Mouse (Mus musculus) ES-E14 (cell line): ENCODE results near the gene Kremen2. TPM values are rescaled to one million over a fixed set of nuclear protein-coding genes. Genes with fewer than 3 reads are reported as not detected.

ENCODE experiments used
- DNase-seq: peaks from one replicate; pipeline ENCODE4 v3.0.0-alpha.2; 2013; ENCODE audit warnings: low read depth, low spot score
- H3K27ac ChIP-seq: 2 replicates; pipeline ENCODE4 v1.5.1; 2012; ENCODE audit warnings: low read depth, mild to moderate bottlenecking, low read length, moderate library complexity, mixed read lengths; ENCODE audit not compliant: poor library complexity, insufficient read depth, severe bottlenecking
- H3K36me3 ChIP-seq: 2 replicates; pipeline ENCODE4 v1.6.1; 2012; ENCODE audit warnings: mild to moderate bottlenecking, low read length, moderate library complexity, mixed read lengths; ENCODE audit not compliant: control insufficient read depth, poor library complexity, insufficient read depth, severe bottlenecking
- H3K4me1 ChIP-seq, 2 experiments: fragments of 150-350 bp in 1 of 2; sonication (generic) in 1 of 2; 2 replicates each; pipeline ENCODE4 v1.6.1; 2012; ENCODE audit warnings: low read length in 2 of 2, mild to moderate bottlenecking in 1 of 2, mixed read lengths in 1 of 2; ENCODE audit not compliant: control insufficient read depth in 2 of 2, insufficient read depth in 2 of 2, poor library complexity in 1 of 2
- H3K4me3 ChIP-seq, 2 experiments: fragments of 150-350 bp in 1 of 2; sonication (generic) in 1 of 2; 2 replicates each; pipeline ENCODE4 v1.5.1; 2012; ENCODE audit warnings: low read length in 2 of 2, low read depth in 1 of 2, mild to moderate bottlenecking in 1 of 2, mixed read lengths in 1 of 2; ENCODE audit not compliant: insufficient read depth in 1 of 2, poor library complexity in 1 of 2, severe bottlenecking in 1 of 2
- H3K9ac ChIP-seq: 2 replicates; pipeline ENCODE4 v1.6.1; 2012; ENCODE audit warnings: low read depth, mild to moderate bottlenecking, low read length, mixed read lengths; ENCODE audit not compliant: poor library complexity, insufficient read depth, severe bottlenecking
- H3K9me3 ChIP-seq: fragments of 150-350 bp; sonication (generic); 2 replicates; pipeline ENCODE4 v1.6.1; 2012; ENCODE audit warnings: low read depth, mild to moderate bottlenecking, low read length; ENCODE audit not compliant: control insufficient read depth, insufficient read depth
- CHD2 ChIP-seq: IDR thresholded peaks from 2 replicates; pipeline ENCODE4 v1.6.1; 2014; ENCODE audit warnings: mild to moderate bottlenecking, low read depth, low read length, inconsistent platforms
- HCFC1 ChIP-seq: IDR thresholded peaks from 2 replicates; pipeline ENCODE4 v1.6.1; 2012; ENCODE audit warnings: low read length, inconsistent platforms, borderline replicate concordance; ENCODE audit not compliant: insufficient read depth
- MAFK ChIP-seq: IDR thresholded peaks from 2 replicates; pipeline ENCODE4 v1.6.1; 2014; ENCODE audit warnings: mild to moderate bottlenecking, low read depth, low read length, inconsistent platforms; ENCODE audit not compliant: insufficient read depth
- ZC3H11A ChIP-seq: IDR thresholded peaks from 2 replicates; pipeline ENCODE4 v1.6.1; 2012; ENCODE audit warnings: low read depth, mild to moderate bottlenecking, inconsistent platforms, low read length, borderline replicate concordance
- ZNF384 ChIP-seq: IDR thresholded peaks from 2 replicates; pipeline ENCODE4 v1.6.1; 2012; ENCODE audit warnings: low read depth, low read length, inconsistent platforms
- in situ Hi-C, 2 experiments: fragments of 600-800 bp; cut with MboI; formaldehyde crosslinking; loops; one replicate each; pipeline ENCODE4 v1.15.1; 2025; ENCODE audit warnings: low sequenced_read_pairs in 2 of 2, inconsistent platforms in 1 of 2; ENCODE audit not compliant: unreplicated experiment in 2 of 2
- total RNA-seq: library from RNA; depleted of rRNA; stranded (reverse); fragments of 300-350 nt; gene quantifications from 2 replicates; pipeline ENCODE4 v1.2.3, GENCODE M21; 2012; rRNA removed

Gene Kremen2
- total RNA-seq, 1 experiment, result 2.5 TPM

DNA sequence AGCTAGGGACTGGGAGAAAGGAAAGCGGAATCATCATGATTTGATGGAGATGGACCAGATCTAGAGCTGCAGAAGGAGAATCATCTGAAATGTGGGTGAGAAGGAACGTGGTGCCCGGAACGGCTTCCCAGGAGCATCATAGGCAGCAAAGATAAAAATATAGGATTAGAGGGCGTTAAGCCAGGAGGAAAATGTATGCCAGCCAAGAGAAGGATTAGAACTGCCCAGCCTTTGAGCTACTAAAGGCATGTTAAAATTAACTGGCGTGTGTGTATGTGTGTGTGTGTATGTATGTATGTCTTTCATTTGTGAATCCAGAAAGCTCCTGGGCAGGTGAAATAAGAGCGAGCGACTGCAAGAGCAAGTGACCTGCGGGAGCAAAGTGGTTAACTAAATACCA, 42.3 kb downstream of the Kremen2 start:
- Histone ChIP-seq H3K4me3 (no peak overlapping the region), H3K9ac (no peak overlapping the region), H3K4me1 (peaks cover 0 to 15% of the 10 kb centered on the region in 2 experiments; a peak in 1 of 4 replicates), H3K27ac (no peak overlapping the region), H3K9me3 (no peaks in the 10 kb centered on the region), H3K36me3 (no peaks in the 10 kb centered on the region)
- DNase-seq, result no peak
- TF ChIP-seq ZNF384 (no peak), CHD2 (no peak), HCFC1 (no peak), MAFK (no peak)
- in situ Hi-C loops, result no loop called here

DNA sequence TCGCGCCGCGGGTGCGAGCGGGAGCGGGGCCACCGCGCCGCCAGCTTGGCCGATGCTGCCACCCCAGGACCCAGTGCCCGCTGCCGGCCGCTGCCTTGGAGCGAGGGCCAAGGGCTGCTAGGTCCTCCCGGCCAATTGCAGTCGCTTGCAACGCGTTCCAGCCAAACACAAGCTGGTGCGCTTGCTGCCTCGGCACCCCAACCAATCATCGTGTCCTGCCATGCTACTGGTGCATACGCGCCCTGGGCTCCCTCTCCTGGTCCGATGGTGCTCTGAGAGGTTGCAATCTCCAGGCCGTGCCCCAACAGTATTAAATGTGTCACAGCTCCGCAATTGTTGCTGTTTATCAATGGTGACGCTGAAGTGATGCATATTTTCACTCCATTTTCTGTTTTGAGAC, 45.6 kb downstream of the Kremen2 start:
- Histone ChIP-seq H3K9me3 (no peaks in the 10 kb centered on the region), H3K4me1 (peaks cover 0 to 22% of the 10 kb centered on the region in 2 experiments; a peak in 2 of 4 replicates), H3K27ac (no peak overlapping the region), H3K4me3 (peak overlapping the region; percentile 75 to 88), H3K36me3 (no peaks in the 10 kb centered on the region), H3K9ac (peak overlapping the region; percentile 70)
- peak; percentile 82 for DNase-seq
- TF ChIP-seq MAFK, result no peak
- peak; percentile 76 for TF ChIP-seq CHD2
- in situ Hi-C loops, result no loop called here

GRCm38 (mm10) chr17:23699131-23700077, 46.2 kb downstream of the Kremen2 start:
- Histone ChIP-seq H3K36me3 (no peaks in the 10 kb centered on the region), H3K9ac (peak overlapping the region; percentile 70), H3K27ac (no peak overlapping the region), H3K9me3 (no peaks in the 10 kb centered on the region), H3K4me3 (peak overlapping the region; percentile 75 to 88), H3K4me1 (peaks cover 0 to 25% of the 10 kb centered on the region in 2 experiments; a peak in 2 of 4 replicates)
- in situ Hi-C loops, result no loop called here
- TF ChIP-seq ZC3H11A (no peak), MAFK (no peak), CHD2 (no peak), HCFC1 (no peak), ZNF384 (no peak)
- DNase-seq, result no peak

DNA sequence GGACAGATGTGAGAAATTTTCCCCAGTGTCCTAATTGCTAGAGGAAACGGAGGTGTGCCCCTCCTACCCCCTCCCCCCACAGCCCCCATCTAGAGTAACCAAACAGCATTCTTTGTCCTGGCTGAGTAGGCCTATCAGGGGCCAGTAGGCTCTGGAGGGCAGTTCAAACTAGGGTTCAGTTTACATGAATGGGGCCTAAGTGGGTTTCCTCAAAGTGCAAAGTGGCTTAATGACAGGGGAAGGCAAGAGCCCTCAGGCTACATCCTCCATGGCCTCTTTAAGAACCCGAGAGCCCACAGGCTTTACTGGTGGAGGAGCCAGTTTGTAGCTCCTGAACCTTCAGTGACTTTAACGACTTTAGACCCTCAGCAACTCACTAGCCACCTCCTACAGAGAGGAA, 49.8 kb downstream of the Kremen2 start:
- Histone ChIP-seq H3K9me3 (no peaks in the 10 kb centered on the region), H3K36me3 (no peaks in the 10 kb centered on the region), H3K9ac (no peak overlapping the region), H3K27ac (peak overlapping the region; percentile 53), H3K4me3 (no peak overlapping the region), H3K4me1 (peaks cover 2 to 27% of the 10 kb centered on the region in 2 experiments; a peak in 3 of 4 replicates)
- TF ChIP-seq ZNF384, result no peak
- in situ Hi-C loops, result no loop called here
- no peak for DNase-seq

GRCm38 (mm10) chr17:23694491-23694890, 51.1 kb downstream of the Kremen2 start:
- Histone ChIP-seq H3K36me3 (no peaks in the 10 kb centered on the region), H3K27ac (peak overlapping the region; percentile 64; the same call in 1 of the 2 replicates), H3K9me3 (no peaks in the 10 kb centered on the region), H3K4me1 (peaks cover 2 to 27% of the 10 kb centered on the region in 2 experiments; a peak in 3 of 4 replicates), H3K9ac (no peak overlapping the region), H3K4me3 (no peak overlapping the region)
- DNase-seq, result no peak
- no peak for TF ChIP-seq CHD2
- TF ChIP-seq ZC3H11A, result no peak
- TF ChIP-seq ZNF384, result no peak
- no peak for TF ChIP-seq MAFK
- TF ChIP-seq HCFC1, result no peak
- in situ Hi-C loops, result no loop called here

Other genes with a start within 250 kb of the Kremen2 start
- gene Zfp213, start 181.6 kb downstream of the Kremen2 start, total RNA-seq, result 8.4 and 8.8 TPM in 2 replicates
- gene Zfp13, start 146.3 kb downstream of the Kremen2 start, total RNA-seq, result 19.9 and 26.9 TPM in 2 replicates
- gene Zscan10, start 145.0 kb downstream of the Kremen2 start, total RNA-seq, result 62.5 and 93.1 TPM in 2 replicates
- 4.7 and 4.9 TPM in 2 replicates for gene Mmp25, start 100.6 kb downstream of the Kremen2 start, total RNA-seq
- gene Bicdl2, start 85.3 kb downstream of the Kremen2 start, total RNA-seq, result 1.1 and 2.9 TPM in 2 replicates
- gene Hcfc1r1, start 72.2 kb downstream of the Kremen2 start, total RNA-seq, result 26.4 and 36.4 TPM in 2 replicates
- gene Thoc6, start 72.0 kb downstream of the Kremen2 start, total RNA-seq, result 53.7 and 64.9 TPM in 2 replicates
- gene Tnfrsf12a, start 68.4 kb downstream of the Kremen2 start, total RNA-seq, result 101 and 138 TPM in 2 replicates
- gene Cldn6, start 66.6 kb downstream of the Kremen2 start, total RNA-seq, result 72.7 and 199 TPM in 2 replicates
- gene Cldn9, start 61.8 kb downstream of the Kremen2 start, total RNA-seq, result 3.7 and 5.7 TPM in 2 replicates
- 0.04 and 1.0 TPM in 2 replicates for gene 1520401A03Rik, start 23.1 kb downstream of the Kremen2 start, total RNA-seq
- 24.1 and 41.3 TPM in 2 replicates for gene Pkmyt1, start 19.5 kb downstream of the Kremen2 start, total RNA-seq
- gene Paqr4, start 5.0 kb downstream of the Kremen2 start, total RNA-seq, result 2.8 and 4.0 TPM in 2 replicates
- gene Flywch1, start 25.8 kb upstream of the Kremen2 start, total RNA-seq, result 31.6 and 35.1 TPM in 2 replicates
- 8.0 and 10.8 TPM in 2 replicates for gene Flywch2, start 40.2 kb upstream of the Kremen2 start, total RNA-seq
- 192 and 230 TPM in 2 replicates for gene Srrm2, start 44.7 kb upstream of the Kremen2 start, total RNA-seq
- 651 and 726 TPM in 2 replicates for gene Elob, start 83.3 kb upstream of the Kremen2 start, total RNA-seq
- gene Prss33, start 90.2 kb upstream of the Kremen2 start, total RNA-seq, result 0.45 and 0.95 TPM in 2 replicates
- 0.26 and 0.31 TPM in 2 replicates for gene Prss32, start 98.0 kb upstream of the Kremen2 start, total RNA-seq
- gene Prss41, start 98.3 kb upstream of the Kremen2 start, total RNA-seq, result 6.8 and 11.0 TPM in 2 replicates
- gene Prss21, start 122.2 kb upstream of the Kremen2 start, total RNA-seq, result not detected in 2 replicates
- gene Dcpp1, start 135.0 kb upstream of the Kremen2 start, total RNA-seq, result not detected in 2 replicates
- not detected in 2 replicates for gene Dcpp2, start 135.0 kb upstream of the Kremen2 start, total RNA-seq
- not detected in 2 replicates for gene Dcpp3, start 171.6 kb upstream of the Kremen2 start, total RNA-seq
- not detected in 2 replicates for gene Sbp, start 195.8 kb upstream of the Kremen2 start, total RNA-seq
- not detected in 2 replicates for gene Sbpl, start 209.4 kb upstream of the Kremen2 start, total RNA-seq
- not detected in 2 replicates for gene Prss30, start 234.7 kb upstream of the Kremen2 start, total RNA-seq